Mouse (Mus musculus): Measurements from ENCODE around the gene Dazap2. TPM values are rescaled to one million over a fixed set of nuclear protein-coding genes. Genes with fewer than 3 reads are reported as not detected.

Dazap2 gene
- polyA plus RNA-seq (2016; fragmentation: Nextera tagmentation; extraction: Ambion mirVana): 124 and 140 TPM in 2 replicates

- H3K9me3 ChIP-seq: no peaks in the 10 kb centered on the region
- peaks cover 17% of the 10 kb centered on the region for H3K4me1 ChIP-seq (replicated peaks)
- H3K9ac ChIP-seq (replicated peaks): peak within 1 kb of the TSS; percentile 84
- peak within 1 kb of the TSS; percentile 79 for H3K4me2 ChIP-seq
- H3K4me3 ChIP-seq (replicated peaks): peak within 1 kb of the TSS; percentile 93
- H3K27me3 ChIP-seq: no peaks in the 10 kb centered on the region
- peaks cover 27% of the 10 kb centered on the region for H3K36me3 ChIP-seq
- peak within 1 kb of the TSS; percentile 94 for H3K27ac ChIP-seq
- WGBS: under 1% methylated on average over 87 of the region's 99 CpGs
- peak; percentile 85 for ATAC-seq (ENCODE audit: insufficient number of reproducible peaks, insufficient read depth, low FRiP score, low TSS enrichment, low read depth)
These were observed at the start of gene Dazap2 for GRCm38 (mm10) chr15:100614996-100615824. Gene Dazap2, plus strand, starts transcription at chr15:100615349.

- ATAC-seq (ENCODE audit: insufficient number of reproducible peaks, insufficient read depth, low FRiP score, low TSS enrichment, low read depth): no peak
- no peaks in the 10 kb centered on the region for H3K9me3 ChIP-seq
- H3K9ac ChIP-seq (replicated peaks): no peak overlapping the region
- no peak overlapping the region for H3K27ac ChIP-seq
- H3K27me3 ChIP-seq: no peaks in the 10 kb centered on the region
- WGBS: 68% methylated on average over 2 of the region's 2 CpGs
- no peaks in the 10 kb centered on the region for H3K36me3 ChIP-seq
- H3K4me1 ChIP-seq (replicated peaks): no peaks in the 10 kb centered on the region
- no peak overlapping the region for H3K4me2 ChIP-seq
- no peak overlapping the region for H3K4me3 ChIP-seq (replicated peaks)
These were observed 48.6 kb upstream of the Dazap2 start for GRCm38 (mm10) chr15:100566531-100566930.

- H3K4me2 ChIP-seq: no peak overlapping the region
- no peaks in the 10 kb centered on the region for H3K27me3 ChIP-seq
- H3K9me3 ChIP-seq: no peaks in the 10 kb centered on the region
- no peak overlapping the region for H3K4me3 ChIP-seq (replicated peaks)
- ATAC-seq (ENCODE audit: insufficient number of reproducible peaks, insufficient read depth, low FRiP score, low TSS enrichment, low read depth): no peak
- no peak overlapping the region for H3K9ac ChIP-seq (replicated peaks)
- WGBS: 74% methylated on average over 3 of the region's 3 CpGs
- H3K36me3 ChIP-seq: no peaks in the 10 kb centered on the region
- no peak overlapping the region for H3K27ac ChIP-seq
- 0 out of 2 replicates have a peak, but pooled peaks cover 8% of the 10 kb centered on the region for H3K4me1 ChIP-seq (replicated peaks)
These were observed 45.9 kb upstream of the Dazap2 start for GRCm38 (mm10) chr15:100569239-100569638.

- no peak for ATAC-seq (ENCODE audit: insufficient number of reproducible peaks, insufficient read depth, low FRiP score, low TSS enrichment, low read depth)
- Histone ChIP-seq H3K9ac (replicated peaks) (no peak overlapping the region), H3K27me3 (no peaks in the 10 kb centered on the region), H3K4me3 (replicated peaks) (no peak overlapping the region), H3K36me3 (no peaks in the 10 kb centered on the region), H3K4me1 (replicated peaks) (0 out of 2 replicates have a peak, but pooled peaks cover 11% of the 10 kb centered on the region), H3K9me3 (no peaks in the 10 kb centered on the region), H3K4me2 (no peak overlapping the region), H3K27ac (peak overlapping the region; percentile 50)
- WGBS: 51% methylated on average over 6 of the region's 6 CpGs
These were observed 41.2 kb upstream of the Dazap2 start for GRCm38 (mm10) chr15:100573946-100574345.

GRCm38 (mm10) chr15:100574378-100574777 is 40.8 kb upstream of the Dazap2 start:
- H3K9me3 ChIP-seq: no peaks in the 10 kb centered on the region
- no peaks in the 10 kb centered on the region for H3K27me3 ChIP-seq
- WGBS: 68% methylated on average over 2 of the region's 2 CpGs
- ATAC-seq (ENCODE audit: insufficient number of reproducible peaks, insufficient read depth, low FRiP score, low TSS enrichment, low read depth): no peak
- H3K4me3 ChIP-seq (replicated peaks): no peak overlapping the region
- 0 out of 2 replicates have a peak, but pooled peaks cover 11% of the 10 kb centered on the region for H3K4me1 ChIP-seq (replicated peaks)
- peak overlapping the region; percentile 50 for H3K27ac ChIP-seq
- H3K4me2 ChIP-seq: no peak overlapping the region
- H3K9ac ChIP-seq (replicated peaks): no peak overlapping the region
- H3K36me3 ChIP-seq: no peaks in the 10 kb centered on the region

- Histone ChIP-seq H3K4me3 (replicated peaks) (no peak overlapping the region), H3K9ac (replicated peaks) (no peak overlapping the region), H3K27ac (no peak overlapping the region), H3K4me2 (no peak overlapping the region), H3K4me1 (replicated peaks) (0 out of 2 replicates have a peak, but pooled peaks cover 11% of the 10 kb centered on the region), H3K36me3 (no peaks in the 10 kb centered on the region), H3K27me3 (no peaks in the 10 kb centered on the region), H3K9me3 (no peaks in the 10 kb centered on the region)
- no peak for ATAC-seq (ENCODE audit: insufficient number of reproducible peaks, insufficient read depth, low FRiP score, low TSS enrichment, low read depth)
- 88% methylated on average over 12 of the region's 12 CpGs for WGBS
These were observed 39.8 kb upstream of the Dazap2 start for GRCm38 (mm10) chr15:100575366-100575765.

- WGBS: 83% methylated on average over 6 of the region's 6 CpGs
- Histone ChIP-seq H3K9ac (replicated peaks) (no peak overlapping the region), H3K27ac (no peak overlapping the region), H3K4me3 (replicated peaks) (no peak overlapping the region), H3K36me3 (no peaks in the 10 kb centered on the region), H3K4me1 (replicated peaks) (0 out of 2 replicates have a peak, but pooled peaks cover 11% of the 10 kb centered on the region), H3K27me3 (no peaks in the 10 kb centered on the region), H3K9me3 (no peaks in the 10 kb centered on the region), H3K4me2 (no peak overlapping the region)
- ATAC-seq (ENCODE audit: insufficient number of reproducible peaks, insufficient read depth, low FRiP score, low TSS enrichment, low read depth): no peak
These were observed 38.8 kb upstream of the Dazap2 start for GRCm38 (mm10) chr15:100576392-100576791.

- no peak for ATAC-seq (ENCODE audit: insufficient number of reproducible peaks, insufficient read depth, low FRiP score, low TSS enrichment, low read depth)
- Histone ChIP-seq H3K9me3 (no peaks in the 10 kb centered on the region), H3K36me3 (no peaks in the 10 kb centered on the region), H3K4me3 (replicated peaks) (no peak overlapping the region), H3K9ac (replicated peaks) (no peak overlapping the region), H3K27me3 (no peaks in the 10 kb centered on the region), H3K27ac (no peak overlapping the region), H3K4me2 (no peak overlapping the region), H3K4me1 (replicated peaks) (0 out of 2 replicates have a peak, but pooled peaks cover 11% of the 10 kb centered on the region)
- 78% methylated on average over 6 of the region's 6 CpGs for WGBS
These were observed 38.3 kb upstream of the Dazap2 start for GRCm38 (mm10) chr15:100576810-100577209.

- WGBS: 82% methylated on average over 16 of the region's 16 CpGs
- H3K36me3 ChIP-seq: no peaks in the 10 kb centered on the region
These were observed 37.2 kb upstream of the Dazap2 start for GRCm38 (mm10) chr15:100577972-100578371.

GRCm38 (mm10) chr15:100580108-100580507 is 35.0 kb upstream of the Dazap2 start:
- Histone ChIP-seq H3K36me3 (no peaks in the 10 kb centered on the region), H3K27ac (no peak overlapping the region), H3K9ac (replicated peaks) (no peak overlapping the region), H3K27me3 (no peaks in the 10 kb centered on the region), H3K4me1 (replicated peaks) (no peaks in the 10 kb centered on the region), H3K4me3 (replicated peaks) (no peak overlapping the region), H3K9me3 (no peaks in the 10 kb centered on the region), H3K4me2 (no peak overlapping the region)
- 86% methylated on average over 10 of the region's 10 CpGs for WGBS
- no peak for ATAC-seq (ENCODE audit: insufficient number of reproducible peaks, insufficient read depth, low FRiP score, low TSS enrichment, low read depth)

More at GRCm38 (mm10) chr15:100577972-100578371, 37.2 kb upstream of the Dazap2 start:
- H3K4me2 ChIP-seq: no peak overlapping the region
- H3K9ac ChIP-seq (replicated peaks): no peak overlapping the region
- no peak for ATAC-seq (ENCODE audit: insufficient number of reproducible peaks, insufficient read depth, low FRiP score, low TSS enrichment, low read depth)
- H3K9me3 ChIP-seq: no peaks in the 10 kb centered on the region
- H3K27me3 ChIP-seq: no peaks in the 10 kb centered on the region
- H3K27ac ChIP-seq: no peak overlapping the region
- H3K4me3 ChIP-seq (replicated peaks): no peak overlapping the region
- H3K4me1 ChIP-seq (replicated peaks): 0 out of 2 replicates have a peak, but pooled peaks cover 11% of the 10 kb centered on the region

- no peak for ATAC-seq (ENCODE audit: insufficient number of reproducible peaks, insufficient read depth, low FRiP score, low TSS enrichment, low read depth)
These were observed 29.2 kb upstream of the Dazap2 start for GRCm38 (mm10) chr15:100585931-100586330.

More at GRCm38 (mm10) chr15:100585931-100586330, 29.2 kb upstream of the Dazap2 start:
- Histone ChIP-seq H3K4me1 (replicated peaks) (no peaks in the 10 kb centered on the region), H3K27ac (no peak overlapping the region), H3K36me3 (peaks cover 20% of the 10 kb centered on the region; the same call in 1 of the 2 replicates), H3K9me3 (no peaks in the 10 kb centered on the region), H3K27me3 (no peaks in the 10 kb centered on the region; the same call in 1 of the 2 replicates), H3K4me3 (replicated peaks) (no peak overlapping the region), H3K4me2 (no peak overlapping the region), H3K9ac (replicated peaks) (no peak overlapping the region; the same call in 1 of the 2 replicates)
- WGBS: 89% methylated on average over 16 of the region's 16 CpGs

Measured in limb, embryonic 12.5 days (tissue).